Mouse (Mus musculus) cerebellum, adult (tissue): ENCODE data around the gene Hist1h2an.

Experiments
- ATAC-seq: cut with Nextera tagmentation; 2 replicates; pipeline ENCODE4 v1.9.2; 2017; ENCODE audit warnings: mild to moderate bottlenecking, moderate library complexity, mixed read lengths; ENCODE audit not compliant: insufficient number of reproducible peaks, low FRiP score, low TSS enrichment

Gene Hist1h2an

GRCm38 (mm10) chr13:21745006-21745405 is 42.0 kb downstream of the Hist1h2an start:
- no peak for ATAC-seq
